Mouse (Mus musculus): Measurements from ENCODE around the gene Spag9.

Spag9 gene

GRCm38 (mm10) chr11:93995720-93996305 is at the start of gene Spag9:
Gene Spag9, plus strand, starts transcription at chr11:93996091.
- DNase-seq: peak; percentile 95 to 97

GRCm38 (mm10) chr11:93948887-93949567 is 46.9 kb upstream of the Spag9 start:
- no peak for DNase-seq

GRCm38 (mm10) chr11:93950045-93950444 is 45.8 kb upstream of the Spag9 start:
- DNase-seq: no peak

- no peak for DNase-seq
Measured at GRCm38 (mm10) chr11:93952376-93952775, 43.5 kb upstream of the Spag9 start.

- no peak for DNase-seq
Measured at GRCm38 (mm10) chr11:93954738-93955255, 41.1 kb upstream of the Spag9 start.

GRCm38 (mm10) chr11:93955256-93956150 is 40.4 kb upstream of the Spag9 start:
- peak; percentile 92 to 94 for DNase-seq

GRCm38 (mm10) chr11:93956159-93956558 is 39.7 kb upstream of the Spag9 start, which contains the start of gene Nme2:
Gene Nme2, minus strand, starts transcription at chr11:93956259.
- no peak for DNase-seq

GRCm38 (mm10) chr11:93957031-93957555 is 38.8 kb upstream of the Spag9 start:
- no peak for DNase-seq

GRCm38 (mm10) chr11:93957746-93958145 is 38.1 kb upstream of the Spag9 start:
- DNase-seq: no peak

- no peak for DNase-seq
Measured at GRCm38 (mm10) chr11:93961482-93961881, 34.4 kb upstream of the Spag9 start.

GRCm38 (mm10) chr11:93963013-93963412 is 32.9 kb upstream of the Spag9 start:
- DNase-seq: no peak

GRCm38 (mm10) chr11:93965391-93965790 is 30.5 kb upstream of the Spag9 start:
- no peak for DNase-seq

GRCm38 (mm10) chr11:93967381-93967780 is 28.5 kb upstream of the Spag9 start:
- peak; percentile 17 to 26 for DNase-seq

- peak; percentile 98 to 99 for DNase-seq
Measured at GRCm38 (mm10) chr11:93968005-93968847, 27.7 kb upstream of the Spag9 start, which contains the start of the genes Gm20390 and Nme1. Gene Gm20390, minus strand, starts transcription at chr11:93968293. Gene Nme1, minus strand, starts transcription at chr11:93968521.

GRCm38 (mm10) chr11:93968848-93969128 is 27.1 kb upstream of the Spag9 start:
- DNase-seq: no peak

- DNase-seq: no peak
Measured at GRCm38 (mm10) chr11:93969171-93969570, 26.7 kb upstream of the Spag9 start.

- no peak for DNase-seq
Measured at GRCm38 (mm10) chr11:93969799-93970198, 26.1 kb upstream of the Spag9 start.

- DNase-seq: no peak
Measured at GRCm38 (mm10) chr11:93972951-93973350, 22.9 kb upstream of the Spag9 start.

GRCm38 (mm10) chr11:93979502-93980049 is 16.3 kb upstream of the Spag9 start:
- no peak for DNase-seq

GRCm38 (mm10) chr11:93984619-93985018 is 11.3 kb upstream of the Spag9 start:
- peak; percentile 64 for DNase-seq

- DNase-seq: peak in 1 of 2 experiments; percentile 23
Measured at GRCm38 (mm10) chr11:93985265-93985664, 10.6 kb upstream of the Spag9 start.

- DNase-seq: no peak
Measured at GRCm38 (mm10) chr11:93986298-93986697, 9.6 kb upstream of the Spag9 start.

Data from B cell, adult 2 months (primary cell).